Mouse (Mus musculus): ENCODE measurements at regions not wholly inside any gene's neighbourhood (a gene's known extent, or its start where the extent isn't known, plus 50 kb on each side); places are given as distances from the start of the nearest gene placed in this dataset.

DNA sequence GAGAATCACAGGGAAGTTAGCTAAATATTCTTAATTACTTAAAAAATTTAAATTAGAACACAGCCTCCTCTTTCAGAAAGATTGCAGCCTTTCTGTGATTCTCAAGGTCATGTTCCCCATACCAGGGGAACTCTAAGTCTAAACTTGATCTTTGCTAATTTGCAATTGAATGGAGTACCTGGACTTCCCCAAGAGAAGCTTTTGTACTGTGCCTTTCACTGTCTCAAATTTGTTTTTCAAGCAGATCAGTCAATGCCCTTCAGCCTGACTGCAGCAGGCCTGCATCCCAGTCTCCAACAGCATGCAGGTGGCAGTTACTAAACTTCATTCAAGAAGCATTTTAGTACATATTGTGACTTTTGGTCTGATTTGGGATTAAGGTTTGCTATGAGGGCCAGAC, 611.8 kb downstream of the Snca start:
- intact Hi-C loops (cut with DNase I), result no loop called here
- no peak for DNase-seq

DNA sequence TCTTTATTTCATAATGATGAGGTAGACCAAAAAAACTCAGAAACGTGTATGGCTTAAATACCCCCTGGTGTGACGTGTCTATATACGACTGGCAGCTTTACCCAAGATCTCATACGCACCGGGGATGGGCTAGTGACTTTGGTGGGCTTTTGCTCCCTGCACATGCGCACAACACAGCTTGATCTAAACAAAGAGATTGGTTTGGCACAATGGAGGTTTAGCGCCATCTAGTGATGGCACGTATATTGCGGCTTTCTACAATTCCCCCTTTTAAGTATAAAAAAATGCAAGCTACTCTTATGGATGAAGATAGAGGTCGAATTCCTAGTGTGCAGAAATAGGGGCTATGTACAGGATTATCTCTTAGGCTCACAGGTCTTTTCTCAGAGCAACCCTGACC, 628.1 kb downstream of the Snca start:
- intact Hi-C loops (cut with DNase I), result loop anchor here (5.0 kb wide), 1 partner anchor 56 kb away; no protein-coding TSS in a partner anchor
- DNase-seq, result no peak
